Mouse (Mus musculus): Measurements from ENCODE around the gene Akap9.
"Not testable (repeated sequence)": the region's sequence is repeated elsewhere in the genome, so short reads cannot be mapped to it uniquely, and the experiment has no call there.

Gene Akap9

DNA sequence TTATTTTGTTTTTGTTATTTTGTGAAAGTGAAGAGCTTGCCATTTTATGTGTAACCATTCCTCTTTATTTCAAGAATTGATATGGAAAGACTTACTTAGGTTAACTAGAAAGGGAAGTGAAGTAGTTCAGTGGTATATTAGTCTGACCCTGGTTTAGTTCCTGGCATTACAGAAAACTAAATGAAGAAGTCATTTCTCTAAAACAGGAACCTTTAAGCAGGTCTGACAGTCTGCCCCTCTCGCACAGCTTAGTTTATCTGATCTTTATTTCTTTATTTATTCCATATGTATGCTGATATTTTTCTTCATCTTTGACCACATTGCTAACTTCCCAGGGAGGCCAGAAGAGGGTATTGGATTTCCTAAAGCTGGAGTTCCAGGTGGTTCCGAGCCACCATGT lies 113.1 kb downstream of the Akap9 start:
- no peak for DNase-seq

DNA sequence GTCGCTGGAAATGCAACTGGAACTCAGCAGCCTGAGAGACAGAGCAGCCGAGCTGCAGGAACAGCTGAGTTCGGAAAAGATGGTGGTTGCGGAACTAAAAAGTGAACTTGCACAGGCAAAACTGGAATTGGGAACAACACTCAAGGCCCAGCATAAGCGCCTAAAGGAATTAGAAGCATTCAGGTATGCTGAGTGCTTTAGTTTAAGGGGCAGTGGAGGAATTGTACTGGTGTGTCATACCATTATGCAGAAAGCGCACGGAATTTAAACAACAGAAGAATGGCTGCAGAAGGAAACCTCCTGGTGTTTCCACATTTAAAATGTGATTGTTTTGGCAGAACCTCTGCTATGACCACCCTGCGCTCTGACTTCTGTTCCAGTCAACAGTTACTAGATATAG lies 132.5 kb downstream of the Akap9 start:
- DNase-seq: no peak

DNA sequence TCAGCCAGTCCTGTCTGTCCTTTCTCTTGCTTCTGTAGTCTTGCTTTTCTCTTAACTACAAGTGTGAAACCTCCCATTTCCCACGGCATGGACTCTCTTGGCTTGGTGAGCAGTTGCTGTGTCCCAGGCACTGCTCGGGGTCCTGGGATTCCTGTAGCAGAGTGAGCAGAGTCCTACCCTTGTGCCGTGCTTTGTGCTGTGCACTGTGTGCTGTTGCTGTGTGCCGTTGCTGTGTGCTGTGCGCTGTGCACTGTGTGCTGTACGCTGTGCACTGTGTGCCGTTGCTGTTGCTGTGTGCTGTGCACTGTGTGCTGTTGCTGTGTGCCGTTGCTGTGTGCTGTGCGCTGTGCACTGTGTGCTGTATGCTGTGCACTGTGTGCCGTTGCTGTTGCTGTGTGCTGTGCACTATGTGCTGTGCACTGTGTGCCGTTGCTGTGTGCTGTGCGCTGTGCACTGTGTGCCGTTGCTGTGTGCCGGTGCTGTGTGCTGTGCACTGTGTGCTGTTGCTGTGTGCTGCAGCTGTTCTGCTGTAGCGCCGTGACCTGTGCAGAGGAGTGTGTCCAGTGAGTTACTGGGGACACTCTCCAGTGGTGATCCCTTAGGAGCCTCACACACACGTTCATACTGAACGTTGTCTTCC lies 138.7 kb downstream of the Akap9 start:
- DNase-seq: no peak

DNA sequence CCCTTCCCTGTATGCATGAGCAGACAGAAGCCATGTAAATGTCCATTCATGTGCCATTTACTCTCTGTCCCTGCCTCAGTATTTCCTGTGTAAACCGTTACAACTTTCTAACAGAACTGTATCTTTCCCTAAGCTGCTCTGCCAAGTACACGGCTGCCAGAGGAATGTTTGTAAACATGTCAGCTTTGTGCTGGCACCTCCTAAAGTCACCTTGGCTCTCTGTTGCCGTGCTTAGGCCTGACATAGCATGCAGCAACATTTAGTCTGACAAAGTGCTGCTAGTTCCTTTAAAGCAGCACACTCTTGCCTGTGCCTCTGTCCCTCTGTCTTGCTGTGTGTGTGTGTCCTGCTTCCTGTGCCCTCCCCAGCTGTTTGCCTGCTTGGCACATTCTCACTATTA lies 139.3 kb downstream of the Akap9 start:
- DNase-seq: no peak

DNA sequence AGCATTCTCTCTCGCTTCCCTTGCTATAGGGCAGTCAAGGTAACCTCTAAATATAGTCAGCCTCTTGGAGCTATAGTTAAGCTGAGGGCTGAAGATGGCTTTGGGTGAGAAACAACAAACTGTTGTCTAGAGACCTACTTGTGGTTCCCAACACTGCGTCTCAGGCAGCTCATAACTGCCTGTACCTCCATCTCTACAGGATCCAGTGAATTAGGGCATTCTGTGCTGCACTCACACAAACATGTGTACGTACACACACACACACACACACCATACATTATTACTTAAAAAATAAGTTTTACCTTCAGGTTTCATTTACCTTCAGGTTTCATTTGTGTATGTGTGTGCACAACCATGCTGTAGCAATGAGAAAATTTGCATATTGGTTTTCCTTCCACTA lies 151.2 kb downstream of the Akap9 start:
- no peak for DNase-seq

DNA sequence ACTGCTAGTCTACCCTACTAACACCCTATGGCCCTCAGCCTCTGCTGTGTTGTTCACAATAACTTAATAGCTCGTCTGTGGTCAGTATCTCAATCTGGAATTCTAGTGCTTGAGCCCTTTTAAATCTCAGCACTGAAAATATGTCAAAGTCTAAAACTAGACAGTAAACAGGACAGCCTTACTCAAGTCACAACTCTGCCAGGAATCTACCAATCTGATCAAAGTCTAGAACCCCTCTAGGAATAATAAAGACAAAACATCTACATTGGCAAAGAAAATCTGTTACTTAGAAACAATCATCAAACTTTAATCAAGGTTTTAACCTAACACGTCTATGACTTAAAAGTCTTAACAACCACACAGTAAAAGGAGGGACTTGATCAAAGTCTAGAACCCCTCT lies 153.0 kb downstream of the Akap9 start:
- no peak for DNase-seq

DNA sequence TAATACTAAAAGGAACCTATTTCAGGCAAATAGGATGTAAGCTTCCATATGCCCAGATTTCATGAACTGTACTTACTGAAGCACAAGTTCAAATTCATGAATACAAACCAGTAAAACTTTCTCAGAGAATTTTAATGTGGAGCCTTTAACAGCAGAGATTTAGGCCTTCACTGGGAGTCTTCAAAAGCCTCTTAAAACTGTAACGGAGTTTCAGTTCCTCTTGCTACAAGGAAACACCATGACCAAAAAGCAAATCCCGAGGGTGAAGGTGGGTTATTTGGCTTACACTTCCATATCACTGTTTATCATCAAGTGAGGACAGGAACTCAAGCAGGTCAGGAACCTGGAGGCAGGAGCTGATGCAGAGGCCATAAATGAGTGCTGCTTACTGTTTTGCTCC lies 153.7 kb downstream of the Akap9 start:
- no peak for DNase-seq

DNA sequence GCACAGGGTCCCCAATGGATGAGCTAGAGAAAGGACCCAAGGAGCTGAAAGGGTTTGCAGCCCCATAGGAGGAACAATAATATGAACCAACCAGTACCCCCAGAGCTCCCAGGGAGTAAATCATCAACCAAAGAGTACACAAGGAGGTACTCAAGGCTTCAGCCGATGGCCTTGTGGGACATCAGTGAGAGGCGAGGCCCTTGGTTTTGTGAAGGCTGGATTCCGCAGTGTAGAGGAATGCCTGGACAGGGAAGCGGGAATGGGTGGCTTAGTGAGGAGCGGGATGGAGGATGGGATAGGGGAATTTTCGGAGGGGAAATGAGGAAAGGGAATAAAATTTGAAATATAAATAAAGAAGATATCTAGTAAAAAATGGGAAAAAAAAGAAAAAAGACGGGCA lies 157.1 kb downstream of the Akap9 start:
- DNase-seq: no peak

DNA sequence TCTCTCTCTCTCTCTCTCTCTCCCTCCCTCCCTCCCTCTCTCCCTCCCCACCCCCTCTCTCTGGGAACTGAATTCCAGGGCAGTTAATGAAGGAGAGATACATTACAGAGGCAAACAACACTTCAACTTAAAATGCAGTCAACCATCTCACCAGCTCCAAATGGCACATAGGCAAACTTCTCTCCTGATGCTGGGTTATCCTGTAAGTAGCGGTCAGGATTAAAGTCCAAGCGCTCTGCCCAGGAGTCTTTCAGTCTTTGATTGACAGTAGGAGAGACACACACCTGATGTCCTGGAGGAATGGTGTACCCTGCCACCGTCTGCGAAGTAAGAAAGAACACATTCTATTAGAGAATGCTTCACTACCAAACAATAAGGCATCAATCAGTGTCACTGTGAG lies 158.5 kb downstream of the Akap9 start:
- no peak for DNase-seq

DNA sequence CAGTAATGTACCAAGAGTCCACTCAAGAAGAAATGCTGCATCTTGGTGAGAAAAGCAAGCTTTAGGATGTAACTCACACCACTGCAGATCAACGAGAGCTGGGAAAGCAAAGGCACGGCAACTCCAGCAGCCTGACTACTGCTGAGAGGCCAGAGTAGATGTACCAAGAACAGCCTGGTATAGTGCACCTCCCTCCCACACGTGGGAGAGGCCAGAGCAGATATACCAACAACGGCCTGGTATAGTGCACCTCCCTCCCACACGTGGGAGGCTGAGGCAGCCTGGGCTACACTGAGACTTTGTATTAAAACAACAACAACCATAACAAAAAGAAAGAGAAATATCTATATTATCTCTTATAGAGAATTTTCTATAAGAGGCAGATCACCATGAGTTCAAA lies 160.3 kb downstream of the Akap9 start:
- DNase-seq: no peak

DNA sequence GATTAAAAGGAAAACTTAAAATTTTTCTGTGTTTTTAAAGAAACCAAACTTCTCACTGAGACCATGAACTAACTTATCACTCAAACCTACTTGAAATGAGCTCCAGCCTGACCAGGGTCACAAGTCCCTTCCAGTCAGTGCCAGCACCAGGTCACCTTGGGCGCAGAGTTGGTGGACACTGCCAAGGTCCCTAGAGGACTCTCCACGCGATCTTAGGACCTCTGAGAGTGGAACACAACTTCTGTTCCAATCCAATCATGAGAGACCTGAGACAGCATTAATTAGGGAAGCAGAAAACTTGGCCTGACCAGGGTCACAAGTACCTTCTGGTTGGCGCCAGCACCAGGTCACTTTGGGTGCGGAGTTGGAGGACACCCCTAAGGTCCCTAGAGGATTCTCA lies 166.6 kb downstream of the Akap9 start:
- DNase-seq: no peak

DNA sequence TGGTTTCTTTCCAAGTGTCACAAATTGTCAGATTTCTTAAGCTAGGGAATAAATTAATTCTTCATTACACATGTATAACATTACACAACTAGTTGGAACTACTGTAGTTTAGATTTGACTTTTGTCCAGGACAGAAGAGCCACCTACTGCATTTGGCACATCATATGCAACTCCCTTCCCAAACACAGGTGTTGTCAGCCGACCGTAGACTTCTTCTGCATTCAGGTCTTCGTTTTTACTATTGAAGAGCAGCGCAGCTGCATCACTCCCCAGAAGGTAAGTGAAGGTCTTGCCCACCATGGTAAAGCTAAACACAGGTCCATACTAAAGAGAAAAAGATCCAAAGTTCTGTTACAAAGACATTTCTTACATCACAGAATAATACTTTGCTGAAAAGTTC lies 173.2 kb downstream of the Akap9 start:
- no peak for DNase-seq

DNA sequence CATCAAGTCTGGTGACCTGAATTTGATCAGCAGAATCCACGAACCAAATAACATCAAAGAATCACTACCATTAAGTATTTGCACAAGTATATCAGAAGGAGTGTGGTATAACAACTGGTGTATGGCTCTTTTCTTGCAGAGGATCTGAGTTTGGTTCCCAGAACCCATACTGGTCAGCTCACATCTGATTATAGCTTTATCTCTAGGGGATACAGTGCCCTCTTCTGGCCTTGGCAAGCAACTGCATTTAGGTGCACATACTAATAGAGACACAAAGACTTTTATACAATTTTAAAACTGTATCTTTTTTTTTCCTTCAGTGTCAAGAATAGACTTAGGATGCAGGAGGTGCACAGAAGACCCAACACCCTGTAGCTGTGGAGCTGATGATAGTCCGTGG lies 173.9 kb downstream of the Akap9 start:
- peak; percentile 14 for DNase-seq

DNA sequence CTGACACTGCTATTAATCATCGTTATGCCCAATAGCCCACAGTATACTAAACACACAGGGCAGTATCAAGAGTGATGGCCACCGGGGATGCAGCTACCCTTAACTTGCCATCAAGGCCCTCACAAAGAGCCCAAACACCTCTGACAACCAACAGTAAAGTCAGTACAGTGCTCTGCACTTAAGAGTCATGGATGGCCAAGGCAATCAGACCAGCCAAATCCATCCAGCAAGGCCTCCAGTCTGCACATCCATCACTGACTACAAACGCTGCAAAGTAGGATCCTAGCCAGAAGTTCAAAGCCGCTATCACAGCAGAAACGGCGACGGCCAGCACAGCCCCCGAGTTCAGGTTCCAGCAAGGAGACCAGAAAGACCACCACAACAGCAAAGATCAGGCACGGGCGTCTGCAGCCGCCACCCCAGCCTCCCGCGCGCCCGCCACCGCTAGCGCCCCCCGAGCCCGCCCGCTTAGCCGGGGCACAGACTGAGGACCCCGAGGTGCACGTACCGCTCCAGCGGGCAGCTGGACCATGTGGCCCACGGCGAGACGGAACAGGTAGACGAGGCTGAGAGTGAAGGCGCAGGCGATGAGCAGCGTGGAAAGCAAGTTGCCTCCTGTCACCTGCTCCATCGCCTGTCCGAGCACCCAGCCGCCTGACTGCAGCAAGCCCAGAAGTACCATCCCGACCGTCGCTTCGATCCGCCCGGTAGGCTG lies 175.9 kb downstream of the Akap9 start:
- no peak for DNase-seq

DNA sequence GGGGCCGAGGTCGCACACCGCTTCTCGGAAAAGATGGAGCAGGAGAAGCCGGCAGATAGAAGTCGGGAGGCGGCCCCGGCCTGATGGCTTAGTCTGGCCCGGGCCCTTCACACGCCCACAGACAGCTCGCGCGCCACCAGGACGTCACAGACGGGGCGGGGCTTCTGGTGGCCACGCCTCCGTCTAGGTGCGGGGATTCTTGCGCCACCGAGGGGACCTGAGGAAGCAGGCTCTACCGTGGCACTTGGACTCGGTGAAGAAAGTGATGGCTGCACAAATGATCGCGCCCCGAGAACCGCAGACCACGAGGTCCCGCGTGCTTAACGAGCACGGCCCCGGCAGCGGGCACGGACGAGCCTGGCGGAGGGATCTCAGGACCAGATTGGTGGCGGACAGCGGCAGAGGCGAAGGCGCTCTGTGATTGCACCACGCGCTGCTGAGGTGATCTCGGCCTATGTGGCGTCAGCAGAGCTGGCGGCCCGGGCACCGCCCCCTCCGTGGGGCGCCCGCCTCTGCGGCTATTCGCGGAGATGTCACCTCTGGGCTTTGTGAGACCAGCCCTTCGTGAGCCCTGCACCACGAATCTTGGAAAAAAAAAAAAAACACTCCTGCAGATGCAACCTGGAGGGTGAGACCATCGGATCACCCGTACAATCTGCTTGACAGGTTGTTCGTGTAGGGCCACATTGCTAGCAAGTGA lies 176.6 kb downstream of the Akap9 start, which contains the start of gene Cyp51:
TSS of gene Cyp51 (minus strand) at position 406 of the 700 bp plus-strand sequence.
- DNase-seq: peak; percentile 96

DNA sequence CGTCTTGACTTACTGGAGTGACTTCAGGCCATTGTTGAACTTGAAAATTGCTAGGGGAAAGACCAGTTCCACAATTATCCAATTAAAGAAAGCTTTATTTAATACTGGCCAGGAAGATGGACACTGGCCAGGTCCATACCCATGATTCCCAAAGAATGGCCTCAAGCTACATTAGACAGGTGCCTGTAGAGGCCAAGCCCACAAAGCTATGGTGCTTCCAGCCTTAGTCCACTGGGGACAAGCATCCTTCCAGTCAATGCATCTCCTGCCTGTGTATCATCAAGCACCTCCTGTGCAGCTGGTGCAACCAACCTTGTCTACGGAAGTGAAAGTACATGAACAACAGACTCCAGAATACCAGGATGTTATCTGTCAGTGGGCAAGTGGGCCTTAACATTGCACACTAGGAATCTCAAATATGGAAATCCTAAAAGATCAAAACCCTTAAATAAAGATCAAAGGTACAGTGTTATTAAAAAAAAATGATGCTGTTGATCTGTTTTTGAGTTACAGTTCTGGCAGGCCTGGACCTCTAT lies 177.9 kb downstream of the Akap9 start:
- DNase-seq: peak; percentile 6

DNA sequence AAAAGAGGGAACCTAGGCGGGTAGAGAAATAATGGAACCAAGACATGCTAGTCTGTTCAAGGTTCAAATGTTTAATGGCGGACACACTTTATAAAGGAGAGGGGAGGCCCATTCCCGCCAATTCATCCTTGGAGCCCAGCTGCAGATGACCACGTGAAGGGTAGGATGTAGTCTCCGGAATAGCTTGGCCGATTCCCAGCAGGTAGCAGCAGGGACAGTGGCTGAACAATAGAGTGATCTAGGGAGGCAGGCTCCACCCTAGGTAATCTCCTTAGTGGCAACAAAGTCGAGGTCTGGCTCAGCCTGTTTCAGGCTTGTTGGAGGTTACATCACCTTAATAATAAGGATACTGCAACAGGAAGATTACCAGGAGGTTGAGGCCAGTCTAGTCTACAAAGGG lies 179.2 kb downstream of the Akap9 start:
- not testable (repeated sequence) for DNase-seq

DNA sequence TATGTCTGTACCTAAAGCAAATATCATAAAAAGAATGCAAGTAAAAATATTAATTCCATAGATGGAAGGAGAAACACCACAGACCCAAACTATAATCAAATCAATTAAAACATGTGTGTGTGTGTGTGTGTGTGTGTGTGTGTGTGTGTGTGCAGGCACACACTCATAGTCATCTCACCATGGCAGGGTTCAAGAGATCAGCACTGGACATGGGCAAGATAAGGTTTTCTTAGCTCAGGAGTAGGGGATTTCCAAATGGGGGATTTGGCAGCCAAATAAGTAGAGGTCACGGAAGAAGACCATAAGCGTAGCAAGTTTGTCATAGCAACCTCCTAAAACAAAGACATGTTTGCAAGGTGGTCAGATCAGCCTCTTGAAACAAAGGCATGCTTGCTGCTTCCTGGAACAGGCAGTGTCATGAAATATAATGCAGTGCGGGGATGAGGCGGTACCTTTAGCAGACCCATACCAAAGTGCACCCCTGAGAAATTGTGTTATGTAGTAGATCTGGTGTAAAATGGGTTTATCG lies 184.8 kb downstream of the Akap9 start:
- DNase-seq: no peak
